Mouse (Mus musculus): Measurements from ENCODE around the gene Mrps30.

DNA sequence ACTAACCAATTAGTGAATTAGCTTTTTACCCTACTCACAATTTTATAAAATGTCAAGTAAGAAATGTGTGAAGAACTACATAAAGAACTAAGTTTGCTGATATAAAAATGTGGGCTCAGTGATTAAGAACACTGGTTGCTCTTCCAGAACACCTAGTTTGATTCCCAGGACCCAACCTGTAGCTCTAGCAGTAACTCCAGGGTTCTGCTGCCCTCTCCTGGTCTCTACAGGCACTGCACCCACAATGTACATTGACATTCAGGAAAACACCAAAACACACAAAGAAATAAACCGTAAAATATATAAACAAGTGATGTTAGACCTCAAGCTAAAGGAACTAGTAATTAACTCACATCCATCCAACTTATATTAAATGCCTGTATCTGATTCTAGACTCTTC, 7.9 kb downstream of the Mrps30 start:
- no peak for TF ChIP-seq GATA1 (IDR thresholded peaks at IDR 0.05; ENCODE audit: borderline replicate concordance, low read length)
- no peak for TF ChIP-seq FLI1 (IDR thresholded peaks at IDR 0.05; ENCODE audit: low read length)
